Mouse (Mus musculus): ENCODE measurements around the gene Nr6a1.

Gene Nr6a1

GRCm38 (mm10) chr2:38866711-38867110 lies 60.8 kb downstream of the Nr6a1 start:
- no peak for DNase-seq

- DNase-seq: peak; percentile 16 to 39
Observed at GRCm38 (mm10) chr2:38864011-38864410, 63.5 kb downstream of the Nr6a1 start.

GRCm38 (mm10) chr2:38851797-38852196 lies 75.7 kb downstream of the Nr6a1 start:
- no peak for DNase-seq

- DNase-seq: no peak
Observed at GRCm38 (mm10) chr2:38846319-38846718, 81.2 kb downstream of the Nr6a1 start.

GRCm38 (mm10) chr2:38835489-38835888 lies 92.0 kb downstream of the Nr6a1 start:
- DNase-seq: no peak

GRCm38 (mm10) chr2:38831976-38832375 lies 95.5 kb downstream of the Nr6a1 start:
- DNase-seq: no peak

- no peak for DNase-seq
Observed at GRCm38 (mm10) chr2:38829521-38829920, 98.0 kb downstream of the Nr6a1 start.

- no peak for DNase-seq
Observed at GRCm38 (mm10) chr2:38827801-38828306, 99.6 kb downstream of the Nr6a1 start.

GRCm38 (mm10) chr2:38826189-38826588 lies 101.3 kb downstream of the Nr6a1 start:
- DNase-seq: peak; percentile 9 to 16

GRCm38 (mm10) chr2:38824791-38825768 lies 102.4 kb downstream of the Nr6a1 start:
- DNase-seq: peak; percentile 1 to 23

- DNase-seq: peak; percentile 64 to 79
Observed at GRCm38 (mm10) chr2:38823912-38824583, 103.4 kb downstream of the Nr6a1 start.

- DNase-seq: peak in 1 of 2 experiments; percentile 46
Observed at GRCm38 (mm10) chr2:38823406-38823805, 104.1 kb downstream of the Nr6a1 start.

GRCm38 (mm10) chr2:38822995-38823394 lies 104.5 kb downstream of the Nr6a1 start:
- peak; percentile 51 to 62 for DNase-seq

- no peak for DNase-seq
Observed at GRCm38 (mm10) chr2:38817487-38817886, 110.0 kb downstream of the Nr6a1 start.

GRCm38 (mm10) chr2:38797087-38797624 lies 130.3 kb downstream of the Nr6a1 start:
- peak; percentile 52 to 87 for DNase-seq

- DNase-seq: no peak
Observed at GRCm38 (mm10) chr2:38787338-38787737, 140.2 kb downstream of the Nr6a1 start.

GRCm38 (mm10) chr2:38786216-38786960 lies 141.1 kb downstream of the Nr6a1 start:
- peak; percentile 29 to 30 for DNase-seq

GRCm38 (mm10) chr2:38785113-38785512 lies 142.4 kb downstream of the Nr6a1 start:
- no peak for DNase-seq

GRCm38 (mm10) chr2:38784396-38784795 lies 143.1 kb downstream of the Nr6a1 start:
- DNase-seq: peak; percentile 55 to 66

- no peak for DNase-seq
Observed at GRCm38 (mm10) chr2:38783364-38783763, 144.1 kb downstream of the Nr6a1 start.

GRCm38 (mm10) chr2:38782731-38783130 lies 144.8 kb downstream of the Nr6a1 start:
- DNase-seq: no peak

GRCm38 (mm10) chr2:38781945-38782720 lies 145.4 kb downstream of the Nr6a1 start:
- DNase-seq: no peak

Data from kidney, postnatal 36 days (tissue).